Mouse (Mus musculus) midbrain, embryonic 15.5 days (tissue): ENCODE results near the gene Klrb1f. TPM values are rescaled to one million over a fixed set of nuclear protein-coding genes. Genes with fewer than 3 reads are reported as not detected.

ENCODE experiments used
- ATAC-seq: fragments of 200-750 bp; cut with Nextera tagmentation; replicated peaks from 2 replicates; pipeline ENCODE4 v1.8.0; 2017; ENCODE audit warnings: moderate TSS enrichment
- H3K27ac ChIP-seq: fragments of 300-500 bp; sonication (generic); 2 replicates; pipeline ENCODE4 v1.5.1; 2015; ENCODE audit warnings: mild to moderate bottlenecking, inconsistent platforms
- H3K27me3 ChIP-seq: fragments of 300-500 bp; sonication (generic); replicated peaks from 2 replicates; pipeline ENCODE4 v1.6.1; 2015; ENCODE audit warnings: inconsistent platforms
- H3K36me3 ChIP-seq: fragments of 300-500 bp; sonication (generic); replicated peaks from 2 replicates; pipeline ENCODE4 v1.6.1; 2015; ENCODE audit warnings: inconsistent platforms
- H3K4me1 ChIP-seq: fragments of 300-500 bp; sonication (generic); 2 replicates; pipeline ENCODE4 v1.6.1; 2015; ENCODE audit warnings: inconsistent platforms
- H3K4me2 ChIP-seq: fragments of 300-500 bp; sonication (generic); 2 replicates; pipeline ENCODE4 v1.6.1; 2015; ENCODE audit warnings: inconsistent platforms, mild to moderate bottlenecking, moderate library complexity
- H3K4me3 ChIP-seq: fragments of 300-500 bp; sonication (generic); 2 replicates; pipeline ENCODE4 v1.5.1; 2015; ENCODE audit warnings: mild to moderate bottlenecking, inconsistent platforms
- H3K9ac ChIP-seq: fragments of 300-500 bp; sonication (generic); 2 replicates; pipeline ENCODE4 v1.6.1; 2015; ENCODE audit warnings: mild to moderate bottlenecking, inconsistent platforms
- H3K9me3 ChIP-seq: fragments of 300-500 bp; sonication (generic); 2 replicates; pipeline ENCODE4 v1.6.1; 2016; ENCODE audit warnings: inconsistent platforms
- WGBS: fragments of 180-500 bp; shearing (Covaris S2); methylation state at CpG from one replicate; pipeline ENCODE4 v1.1.7; 2015; ENCODE audit warnings: mixed read lengths; 5-methylcytosine and 5-hydroxymethylcytosine counted together
- polyA plus RNA-seq: library from polyadenylated mRNA; unstranded; fragments of >200 nt; fragmentation: Nextera tagmentation; extraction: Ambion mirVana; gene quantifications from 2 replicates; pipeline ENCODE4 v1.2.1, GENCODE M21; 2015

Klrb1f gene
- polyA plus RNA-seq, 1 experiment from 2014 or later = 0.81 TPM

GRCm38 (mm10) chr6:129101604-129102003 lies 55.9 kb downstream of the Klrb1f start:
- Histone ChIP-seq H3K27me3 (no peaks in the 10 kb centered on the region), H3K4me1 (no peaks in the 10 kb centered on the region), H3K36me3 (no peaks in the 10 kb centered on the region), H3K9me3 (no peaks in the 10 kb centered on the region), H3K9ac (no peak overlapping the region), H3K4me2 (no peak overlapping the region), H3K27ac (no peak overlapping the region), H3K4me3 (no peak overlapping the region)
- WGBS = 91% methylated on average over 1 of the region's 1 CpGs
- no peak for ATAC-seq

- no peak overlapping the region for H3K4me2 ChIP-seq
- 86% methylated on average over 4 of the region's 4 CpGs for WGBS
- ATAC-seq = no peak
- no peak overlapping the region for H3K9ac ChIP-seq
- H3K27ac ChIP-seq = no peak overlapping the region
- no peaks in the 10 kb centered on the region for H3K4me1 ChIP-seq
- H3K27me3 ChIP-seq = no peaks in the 10 kb centered on the region
- H3K9me3 ChIP-seq = no peaks in the 10 kb centered on the region
- no peak overlapping the region for H3K4me3 ChIP-seq
- no peaks in the 10 kb centered on the region for H3K36me3 ChIP-seq
Observed at GRCm38 (mm10) chr6:129102858-129103555, 57.3 kb downstream of the Klrb1f start.

Other genes with a start within 250 kb of the Klrb1f start
- not detected in 2 replicates for gene Gm44511, start 219.6 kb upstream of the Klrb1f start, polyA plus RNA-seq
- gene Klrb1b, start 219.6 kb upstream of the Klrb1f start, polyA plus RNA-seq = not detected in 2 replicates
- 0.06 TPM in 1 of 2 replicates, not detected in the other for gene Clec2i, start 158.3 kb upstream of the Klrb1f start, polyA plus RNA-seq
- 0.51 and 0.62 TPM in 2 replicates for gene BC035044, start 154.8 kb upstream of the Klrb1f start, polyA plus RNA-seq
- gene Clec2g, start 111.5 kb upstream of the Klrb1f start, polyA plus RNA-seq = not detected in 2 replicates
- not detected in 2 replicates for gene Clec2e, start 55.0 kb downstream of the Klrb1f start, polyA plus RNA-seq
- gene Clec2d, start 134.7 kb downstream of the Klrb1f start, polyA plus RNA-seq = not detected in 2 replicates
- not detected in 2 replicates for gene Cd69, start 229.5 kb downstream of the Klrb1f start, polyA plus RNA-seq